Mouse (Mus musculus) thymus, adult 18-20 months (tissue): Measurements from ENCODE around the gene Mgrn1.
A peak's percentile ranks its signal among the peaks of the same experiment; 100 is the strongest.

Experiments
- DNase-seq, 2 experiments: peaks; one replicate each; pipeline ENCODE4 v3.0.0; 2022; ENCODE audit warnings: mixed read lengths in 2 of 2

Gene Mgrn1

GRCm38 (mm10) chr16:4879101-4879707 lies 6.8 kb upstream of the Mgrn1 start:
- DNase-seq: peak; percentile 37 to 47

DNA sequence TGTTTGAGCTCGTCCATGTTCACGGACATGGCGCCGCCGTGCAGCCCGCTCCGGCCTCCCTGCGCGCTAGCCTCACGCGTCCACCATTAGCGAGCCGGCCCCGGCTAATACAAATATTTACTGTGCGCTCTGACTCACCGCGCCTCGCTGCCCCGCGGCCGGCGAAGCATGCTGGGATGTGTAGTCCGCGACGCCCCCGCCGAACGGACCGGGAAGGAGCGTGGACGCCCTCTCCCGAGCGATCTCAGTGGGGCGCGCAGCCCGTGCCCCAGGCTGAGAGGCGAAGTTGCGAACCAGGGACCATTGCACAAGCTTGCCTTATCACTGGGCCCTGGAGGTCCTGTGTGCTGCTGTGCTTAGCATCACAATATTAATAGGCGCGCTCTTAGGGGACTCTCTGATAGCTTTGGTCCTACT lies 6.3 kb upstream of the Mgrn1 start:
- DNase-seq: peak; percentile 77 to 81

DNA sequence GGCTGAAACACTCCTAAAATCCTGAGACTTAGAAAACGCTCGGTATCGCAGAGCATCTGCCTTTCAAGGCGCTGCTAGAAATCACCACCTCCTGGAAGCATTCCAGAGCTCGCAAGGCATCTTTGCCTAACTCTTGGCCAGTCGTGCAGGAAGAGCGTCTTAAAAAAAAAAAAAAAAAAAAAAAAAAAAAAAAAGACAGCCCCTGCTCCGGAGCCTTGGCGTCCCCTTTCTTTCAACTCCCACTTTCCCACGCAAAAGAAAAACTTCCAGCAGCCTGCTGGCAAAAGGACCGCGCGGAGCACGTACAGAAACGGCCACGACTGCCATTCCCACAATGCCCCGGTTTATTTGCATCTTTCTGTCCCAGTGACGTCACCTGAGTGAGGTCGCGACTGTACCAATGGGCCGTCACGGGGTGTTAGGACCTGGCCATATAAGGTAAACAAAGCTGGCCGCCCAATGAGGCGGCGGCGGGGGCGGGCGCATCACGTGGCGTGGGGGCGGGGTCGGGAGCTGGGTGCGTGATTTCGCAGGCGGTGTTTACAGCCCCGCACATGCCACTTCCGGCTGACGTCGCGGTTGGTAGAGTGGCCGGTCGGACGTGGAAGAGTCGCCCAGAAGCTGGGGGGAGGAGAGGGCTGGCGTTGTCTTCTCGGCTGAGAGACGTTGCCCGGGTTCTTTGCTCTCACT lies 5.8 kb upstream of the Mgrn1 start, which contains the start of gene Ubald1:
Ubald1 (minus strand) TSS at position 180 of the 690 bp plus-strand sequence.
- peak; percentile 96 to 98 for DNase-seq

DNA sequence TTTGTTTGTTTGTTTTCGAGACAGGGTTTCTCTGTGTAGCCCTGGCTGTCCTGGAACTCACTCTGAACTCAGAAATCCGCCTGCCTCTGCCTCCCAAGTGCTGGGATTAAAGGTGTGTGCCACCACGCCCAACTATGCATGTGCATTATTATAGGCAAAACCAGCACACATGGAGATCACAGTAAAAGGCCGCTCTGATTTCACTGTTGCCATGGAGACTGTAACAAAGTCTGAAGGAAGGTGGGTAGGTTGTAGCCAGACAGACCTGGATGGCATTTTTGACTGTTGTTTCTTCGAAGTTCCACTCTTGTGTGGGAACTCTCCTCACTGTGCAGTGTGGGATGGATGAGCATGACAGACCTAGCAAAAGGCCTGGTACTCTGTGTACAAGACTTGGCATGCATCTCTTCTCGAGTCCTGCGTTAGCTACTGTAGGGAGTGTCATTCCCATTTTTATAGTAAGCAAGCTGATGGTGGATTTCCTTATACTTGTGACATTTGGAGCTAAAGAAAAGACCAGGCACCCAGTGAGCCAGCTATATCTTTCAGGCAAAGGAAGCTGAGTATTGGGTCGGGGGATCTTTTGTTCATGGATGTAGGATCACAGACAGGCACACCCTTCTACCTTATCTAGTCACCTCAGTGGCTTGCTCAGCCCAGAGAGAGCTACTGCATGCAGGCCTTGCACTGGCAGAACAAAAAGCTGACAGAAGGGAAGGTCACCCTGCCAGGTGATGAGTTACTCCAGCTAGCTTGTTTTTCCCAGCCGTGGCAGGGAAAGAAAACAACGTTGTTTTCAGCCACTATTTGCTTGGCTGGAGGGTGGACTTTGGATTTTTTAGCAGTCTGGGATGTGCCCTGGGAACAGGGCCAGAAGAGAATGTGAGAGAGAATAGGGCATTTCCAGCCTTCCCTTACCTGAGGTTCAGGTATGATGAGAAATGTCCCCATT lies 4.4 kb upstream of the Mgrn1 start:
- DNase-seq: no peak

GRCm38 (mm10) chr16:4884930-4885329 lies 1.1 kb upstream of the Mgrn1 start:
- no peak for DNase-seq

GRCm38 (mm10) chr16:4886690-4887020 lies 606 bp downstream of the Mgrn1 start:
- no peak for DNase-seq

GRCm38 (mm10) chr16:4890201-4890709 lies 4.2 kb downstream of the Mgrn1 start:
- DNase-seq: no peak

- DNase-seq: no peak
Observed at GRCm38 (mm10) chr16:4892171-4892570, 6.1 kb downstream of the Mgrn1 start.

DNA sequence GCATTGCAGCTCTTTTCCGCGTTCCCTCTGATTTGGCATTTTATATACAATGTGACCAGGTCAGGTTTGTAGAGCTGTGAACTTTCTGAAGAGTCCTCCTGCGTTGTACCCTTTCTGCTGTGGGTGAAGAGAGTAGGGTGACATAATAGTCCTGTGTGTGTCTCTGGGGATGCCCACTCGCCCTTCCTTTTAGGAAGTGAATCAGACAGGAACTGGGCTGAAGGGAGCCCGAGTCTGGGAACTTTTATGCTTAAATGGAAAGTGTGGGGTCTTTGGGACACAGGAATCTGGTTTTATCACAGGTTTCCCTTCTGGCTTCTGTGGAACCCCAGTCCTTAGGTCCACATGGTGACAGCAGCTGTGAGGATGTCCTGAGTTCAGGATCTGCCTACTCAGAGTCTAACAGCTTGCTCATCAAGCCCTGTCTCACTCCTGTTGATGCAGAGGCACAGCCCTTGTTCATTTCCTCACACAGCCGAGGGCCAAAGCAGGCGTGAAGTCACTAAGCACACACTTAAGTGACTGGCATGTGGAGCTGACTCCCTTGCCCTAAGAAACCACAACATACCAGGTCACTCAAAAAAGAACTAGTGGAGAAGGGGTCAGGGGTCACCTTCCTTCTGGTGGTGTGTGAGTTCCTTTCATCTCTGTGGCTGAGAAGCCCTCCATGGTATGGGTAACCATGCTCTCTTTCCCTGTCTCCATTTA lies 8.3 kb downstream of the Mgrn1 start:
- no peak for DNase-seq

DNA sequence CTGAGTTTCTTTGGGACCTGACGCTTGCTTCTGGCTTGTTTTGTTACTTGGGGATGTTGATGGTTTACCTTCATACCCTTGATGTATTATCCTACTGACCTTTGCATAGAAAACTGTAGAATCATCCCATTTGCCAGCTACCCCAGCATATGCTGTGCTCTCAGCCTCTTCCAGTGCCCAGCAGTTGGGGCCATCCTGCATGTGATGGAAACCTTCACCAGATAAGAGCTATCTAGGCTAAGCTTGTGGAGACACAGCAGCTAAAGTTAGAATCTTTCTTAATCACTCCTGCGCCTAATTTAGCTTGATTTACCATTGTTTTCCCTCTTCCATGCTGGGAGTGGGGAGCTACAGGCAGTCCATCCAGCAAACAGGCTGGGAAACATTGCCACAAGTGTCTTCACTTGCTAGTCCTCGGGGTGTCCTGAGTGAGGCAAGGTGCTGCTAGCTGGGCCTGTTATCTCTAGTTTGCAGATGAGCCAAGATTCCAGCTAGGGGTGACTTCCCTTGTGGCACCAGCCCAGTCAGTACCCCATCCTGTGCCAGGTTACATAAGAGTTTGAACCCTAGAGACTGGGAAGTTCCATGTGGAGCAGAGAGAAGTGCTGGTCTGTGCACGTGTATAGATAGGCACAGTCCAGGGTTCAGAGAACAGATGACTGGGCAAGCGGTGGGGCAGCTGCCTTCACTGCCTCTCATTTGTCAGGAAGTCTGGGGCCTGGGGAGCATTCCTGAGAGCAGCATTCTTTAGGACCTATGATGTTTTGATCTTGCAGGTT lies 10.4 kb downstream of the Mgrn1 start:
- no peak for DNase-seq

DNA sequence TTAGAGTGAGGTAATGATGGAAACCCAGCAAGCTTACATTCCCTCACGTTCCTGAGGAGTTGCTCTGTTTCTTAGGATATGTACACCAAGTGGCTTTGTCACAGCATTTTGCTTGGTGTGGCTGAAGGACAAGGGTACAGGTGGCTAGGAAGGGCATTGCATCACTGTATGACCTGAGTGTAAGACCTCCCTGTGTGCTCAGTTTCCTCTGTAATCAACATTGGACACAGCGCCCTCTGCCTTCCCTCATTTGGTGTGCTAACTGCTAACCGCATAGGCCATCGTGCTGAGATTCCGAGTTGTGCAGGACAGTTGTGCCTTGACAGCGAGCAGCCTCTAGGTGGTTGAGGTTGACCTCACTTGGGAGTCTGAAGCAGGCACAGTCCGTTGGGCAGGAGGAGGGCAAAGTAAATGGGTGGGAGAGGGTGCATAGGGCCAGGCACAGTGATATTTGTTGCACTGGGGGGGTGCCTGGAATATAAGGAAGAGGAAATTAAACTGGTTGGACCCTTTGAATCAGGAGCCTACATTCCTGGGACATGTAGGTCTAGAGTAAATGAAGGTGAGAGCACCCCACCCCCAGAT lies 11.2 kb downstream of the Mgrn1 start:
- DNase-seq: no peak

DNA sequence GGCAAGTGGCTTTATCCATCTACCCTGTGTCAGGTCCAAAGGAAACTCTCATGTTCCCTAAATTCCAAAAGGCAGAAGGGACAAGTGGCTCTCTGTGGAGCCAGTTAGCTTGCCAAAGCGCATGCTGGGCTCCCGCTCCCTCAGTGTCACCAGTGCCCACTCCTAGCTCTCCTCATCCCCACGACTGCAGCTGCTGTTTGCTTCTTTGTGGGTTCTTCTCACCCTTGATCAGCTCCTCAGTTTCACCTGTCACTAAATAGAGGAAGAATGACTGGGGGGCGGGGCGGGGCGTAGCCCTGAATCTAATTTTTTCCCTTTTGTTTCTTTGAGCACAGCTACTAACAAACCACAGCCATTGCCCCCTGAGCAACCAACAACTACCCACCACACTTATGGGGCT lies 12.8 kb downstream of the Mgrn1 start:
- no peak for DNase-seq

GRCm38 (mm10) chr16:4899711-4900110 lies 13.7 kb downstream of the Mgrn1 start:
- no peak for DNase-seq

DNA sequence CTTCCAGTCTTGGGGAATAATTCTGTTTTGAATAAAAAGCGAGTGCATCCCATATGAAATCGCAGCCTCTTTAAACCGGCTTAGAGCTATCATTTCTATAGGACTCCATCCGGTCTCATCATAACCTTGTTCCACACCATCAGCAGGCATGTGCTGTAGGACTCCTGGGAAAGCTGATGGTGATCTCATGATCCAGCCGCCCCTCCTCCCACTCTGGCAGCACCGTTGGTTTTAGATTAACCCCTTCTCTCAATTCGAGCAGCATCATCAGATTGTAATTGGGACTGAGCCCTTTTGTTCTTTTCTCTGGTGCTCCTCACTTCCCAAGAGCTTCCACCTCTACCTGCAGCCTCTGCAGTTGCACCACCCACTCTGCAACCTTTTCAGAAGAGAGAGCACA lies 15.1 kb downstream of the Mgrn1 start:
- DNase-seq: no peak

DNA sequence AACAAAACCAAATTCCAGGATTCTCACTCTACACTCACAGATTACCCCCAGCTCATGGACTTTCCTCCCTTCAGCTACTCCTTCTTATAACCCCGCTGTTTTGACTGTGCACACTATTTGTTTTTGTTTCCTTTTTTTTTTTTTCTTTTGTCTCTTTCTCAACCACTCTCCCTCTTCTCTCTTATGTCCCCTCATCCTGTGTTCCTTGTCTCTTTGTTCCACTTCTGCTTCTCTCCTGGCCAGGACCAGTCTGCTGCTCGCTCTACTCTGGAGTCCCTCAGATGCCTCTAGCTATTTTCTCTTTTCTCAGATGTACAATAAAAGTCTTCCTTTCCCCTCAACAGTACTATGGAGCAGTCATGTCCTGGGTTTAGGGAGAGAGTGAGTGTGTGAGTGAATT lies 16.3 kb downstream of the Mgrn1 start:
- DNase-seq: no peak

GRCm38 (mm10) chr16:4903491-4904102 lies 17.5 kb downstream of the Mgrn1 start:
- DNase-seq: no peak

DNA sequence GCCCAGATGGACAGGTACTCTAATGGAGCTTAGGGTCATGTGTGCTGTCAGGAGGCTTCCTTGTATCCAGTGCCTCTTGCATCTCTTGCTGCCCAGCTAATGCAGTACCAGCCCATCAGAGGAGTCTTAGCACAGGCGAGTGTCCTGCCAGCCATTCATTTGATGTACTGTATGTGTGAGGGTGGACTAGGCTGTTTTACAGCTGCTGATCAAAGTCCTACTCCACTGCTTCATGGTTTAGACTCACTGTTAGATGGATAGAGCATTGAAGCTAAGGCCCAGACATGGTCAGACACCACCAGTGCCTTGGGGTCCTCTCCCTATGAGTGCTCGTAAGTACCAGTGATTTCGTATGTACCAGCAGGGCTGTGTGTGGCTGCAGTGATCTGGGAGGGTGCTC lies 18.8 kb downstream of the Mgrn1 start:
- DNase-seq: no peak

- no peak for DNase-seq
Observed at GRCm38 (mm10) chr16:4905591-4905990, 19.5 kb downstream of the Mgrn1 start.

- no peak for DNase-seq
Observed at GRCm38 (mm10) chr16:4906559-4906958, 20.5 kb downstream of the Mgrn1 start.

- no peak for DNase-seq
Observed at GRCm38 (mm10) chr16:4907386-4907785, 21.3 kb downstream of the Mgrn1 start.

DNA sequence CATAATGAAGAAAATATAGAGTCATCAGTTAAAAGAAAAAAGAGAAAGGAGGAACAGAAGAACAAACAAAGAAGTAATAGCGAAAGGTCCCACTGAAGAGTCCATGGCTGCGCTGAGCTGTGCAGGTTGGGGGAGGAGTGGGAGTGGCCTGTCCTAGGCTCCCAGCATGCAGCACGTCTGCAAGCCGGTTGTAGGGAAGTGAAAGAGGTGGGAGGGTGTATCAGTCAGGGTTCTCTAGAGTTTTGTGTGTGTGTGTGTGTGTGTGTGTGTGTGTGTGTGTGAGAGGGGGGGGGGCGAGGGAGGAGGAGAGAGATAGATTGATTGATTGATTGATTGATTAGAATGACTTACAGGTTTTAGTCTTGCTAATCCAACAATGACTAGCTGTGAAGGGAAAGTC lies 21.9 kb downstream of the Mgrn1 start:
- no peak for DNase-seq
